In the genomic region with DNA sequence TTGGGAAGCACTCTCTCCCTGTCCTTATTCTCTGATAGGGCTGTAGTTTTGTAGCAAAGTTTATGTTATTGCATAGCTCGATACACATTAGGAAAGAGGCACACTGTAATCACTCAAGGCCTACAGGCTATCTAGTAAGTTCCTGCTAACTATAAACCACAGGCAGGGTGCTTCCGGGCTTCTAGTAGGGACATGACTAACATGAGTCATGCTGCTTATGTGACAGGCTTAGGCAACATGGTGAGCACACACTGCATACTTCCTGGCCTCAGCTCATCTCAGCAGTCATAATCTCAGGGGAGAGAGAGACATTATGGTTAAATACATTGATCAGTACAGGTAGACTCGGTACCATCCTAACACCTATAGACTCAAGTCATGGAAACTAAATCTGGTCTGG, we compare ENCODE assay signal across 22 mouse cellular contexts. TPM values are rescaled to one million over a fixed set of nuclear protein-coding genes. Genes with fewer than 3 reads are reported as not detected.
DNase-seq lines count a peak whose midpoint lies in the region; ATAC-seq lines count a peak whose summit lies in the region.
"Had no signal": no experiment of that assay in that cellular context is flagged by ENCODE, and none has a peak within 500 bp of the region (broad histone marks: within the 10 kb centered on the region; RNA-seq: fewer than 3 reads in every experiment).

No protein-coding gene starts in this region.

- H3K36me3 ChIP-seq in liver, embryonic 16.5 days (ENCODE audit: control insufficient read depth, insufficient read depth): no peaks in the 10 kb centered on the region
- no peaks in the 10 kb centered on the region for H3K36me3 ChIP-seq in liver, embryonic 11.5 days (ENCODE audit: control insufficient read depth, insufficient read depth, low read length)
- no peaks in the 10 kb centered on the region for H3K36me3 ChIP-seq in neural tube, embryonic 15.5 days
- H3K36me3 ChIP-seq: forebrain, embryonic 15.5 days; G1E; liver, embryonic 13.5 days had no signal

- H3K4me1 ChIP-seq in liver, embryonic 16.5 days (ENCODE audit: control insufficient read depth, low read depth, low read length): no peaks in the 10 kb centered on the region
- no peaks in the 10 kb centered on the region for H3K4me1 ChIP-seq in liver, embryonic 11.5 days (replicated peaks; ENCODE audit: control insufficient read depth, insufficient read depth, low read length)
- H3K4me1 ChIP-seq in neural tube, embryonic 15.5 days: no peaks in the 10 kb centered on the region
- H3K4me1 ChIP-seq: forebrain, embryonic 15.5 days; liver, embryonic 13.5 days had no signal

- H3K9me3 ChIP-seq in liver, embryonic 16.5 days (replicated peaks; ENCODE audit: control insufficient read depth, low read length): no peaks in the 10 kb centered on the region
- no peaks in the 10 kb centered on the region for H3K9me3 ChIP-seq in liver, embryonic 11.5 days (ENCODE audit: control insufficient read depth, low read length)
- H3K9me3 ChIP-seq in neural tube, embryonic 15.5 days (replicated peaks): no peaks in the 10 kb centered on the region
- H3K9me3 ChIP-seq: forebrain, embryonic 15.5 days; G1E; liver, embryonic 13.5 days had no signal

- no peak for DNase-seq in liver, embryonic 11.5 days (ENCODE audit: low spot score)
- peak; percentile 96 for DNase-seq in 416B (ENCODE audit: low read depth)
- peak; percentile 17 to 28 for DNase-seq in natural killer cell, adult 2 months (ENCODE audit: low spot score in 2 of 2)
- DNase-seq in left cerebral cortex, postnatal 36 days (ENCODE audit: low spot score in 2 of 2): no peak
- no peak for DNase-seq in left cerebral cortex, adult 11 months (ENCODE audit: low spot score)
- DNase-seq: adrenal gland, adult 8-10 months; cerebellum, adult 9-10 months; embryo, embryonic 11 days; gastrocnemius, adult 2 months; heart, postnatal 36 days; kidney, adult 2 months; kidney, postnatal 36 days; left cerebral cortex, postnatal 4 days; liver, embryonic 13.5 days; right cerebral cortex, postnatal 14 days had no signal

- H3K4me2 ChIP-seq in liver, embryonic 16.5 days (ENCODE audit: low read depth, low read length): no peak overlapping the region
- no peak overlapping the region for H3K4me2 ChIP-seq in liver, embryonic 11.5 days
- no peak overlapping the region for H3K4me2 ChIP-seq in neural tube, embryonic 15.5 days
- H3K4me2 ChIP-seq: forebrain, embryonic 15.5 days; liver, embryonic 13.5 days had no signal

- ATAC-seq in liver, embryonic 16.5 days (ENCODE audit: low read depth): peak; percentile 45; the same call in 1 of the 2 replicates
- no peak; the same call in 1 of the 2 replicates for ATAC-seq in liver, embryonic 11.5 days (replicated peaks; ENCODE audit: low FRiP score)
- peak; percentile 100 for ATAC-seq in granulocyte monocyte progenitor cell, adult 5-6 weeks (replicated peaks; ENCODE audit: poor library complexity, severe bottlenecking)
- ATAC-seq in neural tube, embryonic 15.5 days (ENCODE audit: low FRiP score): no peak
- ATAC-seq: forebrain, embryonic 15.5 days; hindbrain, postnatal 0 days had no signal

- WGBS in liver, embryonic 16.5 days (ENCODE audit: insufficient replicate concordance): 42% methylated on average over 3 of the region's 3 CpGs
- WGBS in liver, embryonic 11.5 days: 71% methylated on average over 3 of the region's 3 CpGs
- 89% methylated on average over 3 of the region's 3 CpGs for WGBS in neural tube, embryonic 15.5 days

- no peaks in the 10 kb centered on the region for H3K27me3 ChIP-seq in liver, embryonic 16.5 days (ENCODE audit: control insufficient read depth, insufficient read depth, low read depth, low read length)
- H3K27me3 ChIP-seq in liver, embryonic 11.5 days (replicated peaks; ENCODE audit: control insufficient read depth, insufficient read depth, low read length): no peaks in the 10 kb centered on the region
- no peaks in the 10 kb centered on the region for H3K27me3 ChIP-seq in neural tube, embryonic 15.5 days (replicated peaks)
- H3K27me3 ChIP-seq: forebrain, embryonic 15.5 days; liver, embryonic 13.5 days had no signal

- no peak overlapping the region for H3K4me3 ChIP-seq in liver, embryonic 16.5 days (ENCODE audit: low read depth, low read length)
- no peak overlapping the region for H3K4me3 ChIP-seq in liver, embryonic 11.5 days (ENCODE audit: low read depth, low read length)
- no peak overlapping the region for H3K4me3 ChIP-seq in neural tube, embryonic 15.5 days (replicated peaks)
- H3K4me3 ChIP-seq: forebrain, embryonic 15.5 days; gastrocnemius, adult 2 months; liver, embryonic 13.5 days had no signal

- H3K27ac ChIP-seq in liver, embryonic 16.5 days (ENCODE audit: low read length): no peak overlapping the region
- H3K27ac ChIP-seq in liver, embryonic 11.5 days (ENCODE audit: low read depth, low read length): no peak overlapping the region
- no peak overlapping the region for H3K27ac ChIP-seq in neural tube, embryonic 15.5 days (replicated peaks)
- H3K27ac ChIP-seq: forebrain, embryonic 15.5 days; gastrocnemius, adult 2 months; hindbrain, postnatal 0 days; liver, embryonic 13.5 days had no signal

- intact Hi-C loops in left cerebral cortex, postnatal 36 days (cut with DNase I): no loop called here

- H3K9ac ChIP-seq in liver, embryonic 16.5 days (ENCODE audit: low read depth, low read length): no peak overlapping the region
- H3K9ac ChIP-seq in liver, embryonic 11.5 days (ENCODE audit: low read depth, low read length): no peak overlapping the region
- H3K9ac ChIP-seq in neural tube, embryonic 15.5 days (replicated peaks): no peak overlapping the region
- H3K9ac ChIP-seq: forebrain, embryonic 15.5 days; liver, embryonic 13.5 days had no signal

RNA-seq across cellular contexts. Expression of a gene that starts 12.2 kb away (rescaled TPM):
- 0.06 TPM in 1 of 2 replicates, not detected in the other for polyA plus RNA-seq in liver, embryonic 16.5 days (2015; fragmentation: Nextera tagmentation; extraction: Ambion mirVana)
- polyA plus RNA-seq in liver, embryonic 11.5 days (2014; fragmentation: Nextera tagmentation; extraction: Ambion mirVana): not detected in 2 replicates
- not detected in 2 replicates for total RNA-seq in granulocyte monocyte progenitor cell, adult 5-6 weeks (2014; fragmentation: Nextera tagmentation)
- total RNA-seq in granulocyte monocyte progenitor cell, adult 5-6 weeks (2017): not detected in 2 replicates
- polyA plus RNA-seq in neural tube, embryonic 15.5 days (2015; fragmentation: Nextera tagmentation; extraction: Ambion mirVana): not detected in 2 replicates
- total RNA-seq in left cerebral cortex, postnatal 36 days (2021): not detected
- total RNA-seq: G1E; gastrocnemius, adult 2 months; heart, postnatal 36 days; layer of hippocampus, postnatal 10 days; left cerebral cortex, postnatal 4 days had no signal
- polyA plus RNA-seq: forebrain, embryonic 15.5 days; G1E; hindbrain, postnatal 0 days; liver, embryonic 13.5 days had no signal

Comparison
In these comparisons a context has a peak if more than half of its experiments do, and no peak if none do; other contexts are left out.
1. ATAC-seq: peak in liver, embryonic 16.5 days (single experiment) and granulocyte monocyte progenitor cell, adult 5-6 weeks (single experiment); none in liver, embryonic 11.5 days (single experiment) and neural tube, embryonic 15.5 days (single experiment).
2. DNase-seq: peak in 416B (single experiment) and natural killer cell, adult 2 months (2 of 2); none in liver, embryonic 11.5 days (single experiment), left cerebral cortex, postnatal 36 days (0 of 2) and left cerebral cortex, adult 11 months (single experiment).